Mouse (Mus musculus): Measurements from ENCODE around the gene Gm17490. TPM values are rescaled to one million over a fixed set of nuclear protein-coding genes. Genes with fewer than 3 reads are reported as not detected.

The Gm17490 gene
- polyA plus RNA-seq, 1 experiment from 2014 or later, result not detected

DNA sequence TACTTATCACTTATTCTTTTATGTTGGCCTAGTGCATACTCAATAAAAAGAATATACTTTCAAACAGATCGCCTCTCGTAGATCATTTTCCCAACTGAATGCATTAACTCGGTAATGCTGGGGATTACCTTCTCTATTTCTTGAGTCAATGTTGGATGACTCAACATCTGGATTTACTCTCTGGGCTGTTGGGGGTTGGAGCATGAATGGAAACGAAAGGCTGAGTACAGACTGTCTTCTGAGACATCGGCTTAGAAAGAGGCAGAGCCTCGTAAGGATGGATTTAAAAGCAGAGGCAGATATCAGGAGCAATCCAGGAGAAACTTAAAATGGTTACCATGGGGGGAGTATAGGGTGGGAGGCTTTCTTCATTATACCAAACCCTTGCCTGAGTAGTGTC is 47.9 kb downstream of the Gm17490 start:
- no peak for ATAC-seq (ENCODE audit: low FRiP score, low read depth)
- Histone ChIP-seq H3K9ac (replicated peaks) (no peak overlapping the region), H3K4me3 (no peak overlapping the region), H3K36me3 (peaks cover 14% of the 10 kb centered on the region), H3K4me2 (replicated peaks) (no peak overlapping the region), H3K27ac (replicated peaks) (no peak overlapping the region), H3K9me3 (0 out of 2 replicates have a peak, but pooled peaks cover 6% of the 10 kb centered on the region), H3K4me1 (no peaks in the 10 kb centered on the region), H3K27me3 (no peaks in the 10 kb centered on the region)
- 92% methylated on average over 6 of the region's 6 CpGs for WGBS

Other genes starting within 250 kb of the Gm17490 start
- 14.9 and 16.3 TPM in 2 replicates for gene Pfkfb3, start 72.2 kb downstream of the Gm17490 start, polyA plus RNA-seq (2016; fragmentation: Nextera tagmentation; extraction: Ambion mirVana)
- 166 and 173 TPM in 2 replicates for gene Rbm17, start 22.1 kb downstream of the Gm17490 start, polyA plus RNA-seq (2016; fragmentation: Nextera tagmentation; extraction: Ambion mirVana)
- gene Il2ra, start 16.5 kb upstream of the Gm17490 start, polyA plus RNA-seq (2016; fragmentation: Nextera tagmentation; extraction: Ambion mirVana), result 0.04 TPM in 1 of 2 replicates, not detected in the other
- gene Il15ra, start 79.0 kb upstream of the Gm17490 start, polyA plus RNA-seq (2016; fragmentation: Nextera tagmentation; extraction: Ambion mirVana), result 0.82 and 0.91 TPM in 2 replicates
- gene Fbh1, start 151.3 kb upstream of the Gm17490 start, polyA plus RNA-seq (2016; fragmentation: Nextera tagmentation; extraction: Ambion mirVana), result 154 and 165 TPM in 2 replicates
- 55.0 and 55.5 TPM in 2 replicates for gene Ankrd16, start 151.6 kb upstream of the Gm17490 start, polyA plus RNA-seq (2016; fragmentation: Nextera tagmentation; extraction: Ambion mirVana)

All from midbrain, embryonic 12.5 days (tissue).